Mouse (Mus musculus): Measurements from ENCODE around the gene Ccdc90b. TPM values are rescaled to one million over a fixed set of nuclear protein-coding genes. Genes with fewer than 3 reads are reported as not detected.

Ccdc90b gene
- polyA plus RNA-seq, 1 experiment from 2014 or later: 56.2 TPM

- Histone ChIP-seq H3K36me3 (ENCODE audit: control insufficient read depth, insufficient read depth) (peaks cover 2% of the 10 kb centered on the region; the same call in 1 of the 2 replicates), H3K27me3 (replicated peaks; ENCODE audit: control insufficient read depth, insufficient read depth, low read length) (no peaks in the 10 kb centered on the region), H3K9ac (replicated peaks; ENCODE audit: low read depth, low read length) (no peak overlapping the region), H3K4me3 (replicated peaks; ENCODE audit: low read length) (no peak overlapping the region), H3K27ac (ENCODE audit: low read length) (0 out of 2 replicates have a peak overlapping the region, but pooled peaks have one; percentile 14), H3K4me1 (replicated peaks; ENCODE audit: control insufficient read depth, insufficient read depth, low read length) (peaks cover 6% of the 10 kb centered on the region), H3K4me2 (ENCODE audit: low read length) (no peak overlapping the region), H3K9me3 (ENCODE audit: control insufficient read depth, low read length) (no peaks in the 10 kb centered on the region)
- no peak for ATAC-seq
- WGBS: 95% methylated on average over 1 of the region's 1 CpGs
These were observed 5.8 kb downstream of the Ccdc90b start for GRCm38 (mm10) chr7:92566775-92567174.

- no peak overlapping the region for H3K4me2 ChIP-seq (ENCODE audit: low read length)
- ATAC-seq: no peak
- H3K27ac ChIP-seq (ENCODE audit: low read length): no peak overlapping the region
- 0 out of 2 replicates have a peak, but pooled peaks cover 2% of the 10 kb centered on the region for H3K36me3 ChIP-seq (ENCODE audit: control insufficient read depth, insufficient read depth)
- H3K9me3 ChIP-seq (ENCODE audit: control insufficient read depth, low read length): no peaks in the 10 kb centered on the region
- no peak overlapping the region for H3K4me3 ChIP-seq (replicated peaks; ENCODE audit: low read length)
- 77% methylated on average over 5 of the region's 5 CpGs for WGBS
- no peak overlapping the region for H3K9ac ChIP-seq (replicated peaks; ENCODE audit: low read depth, low read length)
- H3K4me1 ChIP-seq (replicated peaks; ENCODE audit: control insufficient read depth, insufficient read depth, low read length): no peaks in the 10 kb centered on the region
- no peaks in the 10 kb centered on the region for H3K27me3 ChIP-seq (replicated peaks; ENCODE audit: control insufficient read depth, insufficient read depth, low read length)
These were observed 19.7 kb downstream of the Ccdc90b start for GRCm38 (mm10) chr7:92580491-92581207.

- no peak for ATAC-seq
- no peaks in the 10 kb centered on the region for H3K9me3 ChIP-seq (ENCODE audit: control insufficient read depth, low read length)
- no peak overlapping the region for H3K9ac ChIP-seq (replicated peaks; ENCODE audit: low read depth, low read length)
- no peak overlapping the region for H3K4me3 ChIP-seq (replicated peaks; ENCODE audit: low read length)
- H3K4me1 ChIP-seq (replicated peaks; ENCODE audit: control insufficient read depth, insufficient read depth, low read length): no peaks in the 10 kb centered on the region
- H3K36me3 ChIP-seq (ENCODE audit: control insufficient read depth, insufficient read depth): 0 out of 2 replicates have a peak, but pooled peaks cover 2% of the 10 kb centered on the region
- no peak overlapping the region for H3K27ac ChIP-seq (ENCODE audit: low read length)
- no peaks in the 10 kb centered on the region for H3K27me3 ChIP-seq (replicated peaks; ENCODE audit: control insufficient read depth, insufficient read depth, low read length)
- H3K4me2 ChIP-seq (ENCODE audit: low read length): no peak overlapping the region
- WGBS: 89% methylated on average over 7 of the region's 7 CpGs
These were observed 22.6 kb downstream of the Ccdc90b start for GRCm38 (mm10) chr7:92583567-92583966.

- H3K4me3 ChIP-seq (replicated peaks; ENCODE audit: low read length): no peak overlapping the region
- no peak overlapping the region for H3K27ac ChIP-seq (ENCODE audit: low read length)
- no peak for ATAC-seq
- no peaks in the 10 kb centered on the region for H3K9me3 ChIP-seq (ENCODE audit: control insufficient read depth, low read length)
- no peak overlapping the region for H3K4me2 ChIP-seq (ENCODE audit: low read length)
- H3K27me3 ChIP-seq (replicated peaks; ENCODE audit: control insufficient read depth, insufficient read depth, low read length): no peaks in the 10 kb centered on the region
- no peak overlapping the region for H3K9ac ChIP-seq (replicated peaks; ENCODE audit: low read depth, low read length)
- H3K4me1 ChIP-seq (replicated peaks; ENCODE audit: control insufficient read depth, insufficient read depth, low read length): no peaks in the 10 kb centered on the region
- WGBS: 92% methylated on average over 7 of the region's 7 CpGs
- H3K36me3 ChIP-seq (ENCODE audit: control insufficient read depth, insufficient read depth): no peaks in the 10 kb centered on the region
These were observed 29.0 kb downstream of the Ccdc90b start for GRCm38 (mm10) chr7:92589986-92590385.

GRCm38 (mm10) chr7:92590842-92591241 is 29.9 kb downstream of the Ccdc90b start:
- no peak overlapping the region for H3K4me2 ChIP-seq (ENCODE audit: low read length)
- no peak for ATAC-seq
- WGBS: 88% methylated on average over 2 of the region's 2 CpGs
- no peak overlapping the region for H3K27ac ChIP-seq (ENCODE audit: low read length)
- H3K9ac ChIP-seq (replicated peaks; ENCODE audit: low read depth, low read length): no peak overlapping the region
- H3K4me1 ChIP-seq (replicated peaks; ENCODE audit: control insufficient read depth, insufficient read depth, low read length): no peaks in the 10 kb centered on the region
- no peaks in the 10 kb centered on the region for H3K36me3 ChIP-seq (ENCODE audit: control insufficient read depth, insufficient read depth)
- H3K4me3 ChIP-seq (replicated peaks; ENCODE audit: low read length): no peak overlapping the region
- no peaks in the 10 kb centered on the region for H3K9me3 ChIP-seq (ENCODE audit: control insufficient read depth, low read length)
- H3K27me3 ChIP-seq (replicated peaks; ENCODE audit: control insufficient read depth, insufficient read depth, low read length): no peaks in the 10 kb centered on the region

GRCm38 (mm10) chr7:92604961-92605360 is 44.0 kb downstream of the Ccdc90b start:
- H3K4me2 ChIP-seq (ENCODE audit: low read length): no peak overlapping the region
- no peak overlapping the region for H3K9ac ChIP-seq (replicated peaks; ENCODE audit: low read depth, low read length)
- no peak overlapping the region for H3K4me3 ChIP-seq (replicated peaks; ENCODE audit: low read length)
- no peaks in the 10 kb centered on the region for H3K4me1 ChIP-seq (replicated peaks; ENCODE audit: control insufficient read depth, insufficient read depth, low read length)
- no peaks in the 10 kb centered on the region for H3K9me3 ChIP-seq (ENCODE audit: control insufficient read depth, low read length)
- peaks cover 12% of the 10 kb centered on the region for H3K36me3 ChIP-seq (ENCODE audit: control insufficient read depth, insufficient read depth)
- ATAC-seq: no peak
- 83% methylated on average over 7 of the region's 7 CpGs for WGBS
- no peak overlapping the region for H3K27ac ChIP-seq (ENCODE audit: low read length)
- no peaks in the 10 kb centered on the region for H3K27me3 ChIP-seq (replicated peaks; ENCODE audit: control insufficient read depth, insufficient read depth, low read length)

- Histone ChIP-seq H3K9ac (replicated peaks; ENCODE audit: low read depth, low read length) (no peak overlapping the region), H3K27ac (ENCODE audit: low read length) (no peak overlapping the region), H3K27me3 (replicated peaks; ENCODE audit: control insufficient read depth, insufficient read depth, low read length) (no peaks in the 10 kb centered on the region), H3K4me3 (replicated peaks; ENCODE audit: low read length) (no peak overlapping the region), H3K4me1 (replicated peaks; ENCODE audit: control insufficient read depth, insufficient read depth, low read length) (no peaks in the 10 kb centered on the region), H3K4me2 (ENCODE audit: low read length) (no peak overlapping the region), H3K36me3 (ENCODE audit: control insufficient read depth, insufficient read depth) (peaks cover 6% of the 10 kb centered on the region; the same call in 1 of the 2 replicates), H3K9me3 (ENCODE audit: control insufficient read depth, low read length) (no peaks in the 10 kb centered on the region)
- WGBS: 39% methylated on average over 7 of the region's 7 CpGs
- ATAC-seq: no peak
These were observed 49.9 kb downstream of the Ccdc90b start for GRCm38 (mm10) chr7:92610830-92611229.

- H3K27ac ChIP-seq (ENCODE audit: low read length): no peak overlapping the region
- H3K9ac ChIP-seq (replicated peaks; ENCODE audit: low read depth, low read length): no peak overlapping the region
- H3K4me1 ChIP-seq (replicated peaks; ENCODE audit: control insufficient read depth, insufficient read depth, low read length): no peaks in the 10 kb centered on the region
- WGBS: 50% methylated on average over 2 of the region's 2 CpGs
- H3K36me3 ChIP-seq (ENCODE audit: control insufficient read depth, insufficient read depth): no peaks in the 10 kb centered on the region
- ATAC-seq: no peak
- no peaks in the 10 kb centered on the region for H3K9me3 ChIP-seq (ENCODE audit: control insufficient read depth, low read length)
- H3K27me3 ChIP-seq (replicated peaks; ENCODE audit: control insufficient read depth, insufficient read depth, low read length): no peaks in the 10 kb centered on the region
- no peak overlapping the region for H3K4me2 ChIP-seq (ENCODE audit: low read length)
- no peak overlapping the region for H3K4me3 ChIP-seq (replicated peaks; ENCODE audit: low read length)
These were observed 63.5 kb downstream of the Ccdc90b start for GRCm38 (mm10) chr7:92624488-92624887.

GRCm38 (mm10) chr7:92630167-92630566 is 69.2 kb downstream of the Ccdc90b start:
- no peak overlapping the region for H3K4me2 ChIP-seq (ENCODE audit: low read length)
- ATAC-seq: peak; percentile 47; the same call in 1 of the 2 replicates

More at GRCm38 (mm10) chr7:92630167-92630566, 69.2 kb downstream of the Ccdc90b start:
- H3K4me3 ChIP-seq (replicated peaks; ENCODE audit: low read length): no peak overlapping the region
- no peaks in the 10 kb centered on the region for H3K36me3 ChIP-seq (ENCODE audit: control insufficient read depth, insufficient read depth)
- H3K9ac ChIP-seq (replicated peaks; ENCODE audit: low read depth, low read length): no peak overlapping the region
- 37% methylated on average over 2 of the region's 2 CpGs for WGBS
- no peak overlapping the region for H3K27ac ChIP-seq (ENCODE audit: low read length)
- H3K9me3 ChIP-seq (ENCODE audit: control insufficient read depth, low read length): no peaks in the 10 kb centered on the region
- H3K4me1 ChIP-seq (replicated peaks; ENCODE audit: control insufficient read depth, insufficient read depth, low read length): no peaks in the 10 kb centered on the region
- H3K27me3 ChIP-seq (replicated peaks; ENCODE audit: control insufficient read depth, insufficient read depth, low read length): no peaks in the 10 kb centered on the region
